Mouse (Mus musculus) megakaryocyte-erythroid progenitor cell, adult 5 weeks (primary cell): Measurements from ENCODE around the gene Zdhhc19. TPM values are rescaled to one million over a fixed set of nuclear protein-coding genes. Genes with fewer than 3 reads are reported as not detected.

Experiments
- polyA plus RNA-seq: library from polyadenylated mRNA; stranded (reverse); fragments of >175 nt; gene quantifications from 2 replicates; pipeline ENCODE4 v1.2.3, GENCODE M21; 2012

The Zdhhc19 gene
- polyA plus RNA-seq = not detected in 2 replicates

GRCm38 (mm10) chr16:32495965-32496364 is at the start of gene Zdhhc19:
Gene Zdhhc19 (plus strand): TSS chr16:32496265.

GRCm38 (mm10) chr16:32487234-32488111 is 8.6 kb upstream of the Zdhhc19 start, which contains the start of gene Slc51a:
Gene Slc51a (minus strand): TSS chr16:32487879.

DNA sequence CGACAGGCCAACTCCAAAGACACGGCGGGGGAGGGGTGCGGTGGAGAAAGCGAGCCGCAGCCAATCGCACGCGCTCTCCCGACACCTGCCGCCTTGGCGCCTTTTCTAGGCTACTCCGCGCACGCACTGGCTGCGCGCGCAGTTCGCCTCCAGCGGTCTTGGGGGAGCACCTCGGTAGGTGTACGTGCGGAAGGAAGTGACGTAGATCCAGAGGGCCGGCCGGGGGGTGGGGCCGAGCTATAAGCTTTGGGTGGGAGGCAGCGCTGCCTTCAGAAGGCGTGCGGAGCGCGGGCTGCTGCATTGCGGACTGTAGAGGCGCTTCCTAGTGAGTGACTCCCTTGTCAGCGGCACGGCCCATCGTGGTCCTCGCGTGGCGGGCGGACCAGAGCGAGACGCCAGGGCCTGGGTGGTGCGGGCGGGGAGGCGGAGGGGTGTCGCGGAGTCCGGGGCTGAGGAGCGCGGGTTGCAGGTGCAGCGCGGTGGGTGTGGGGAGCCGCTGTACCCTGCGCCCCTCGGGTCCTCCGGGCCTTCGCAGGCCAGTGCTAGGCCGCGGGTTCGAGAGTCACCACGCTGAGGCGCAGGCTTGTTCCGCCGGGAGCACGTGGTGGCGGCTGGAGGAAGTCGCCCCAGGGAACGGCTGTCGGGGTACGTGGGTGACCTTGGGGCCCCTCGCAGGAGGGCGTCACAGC is 112.8 kb downstream of the Zdhhc19 start, which contains the start of gene Tfrc:
Gene Tfrc (plus strand): TSS at position 209 of the 689 bp plus-strand sequence.

Other genes with a start within 250 kb of the Zdhhc19 start
- 7.1 and 8.0 TPM in 2 replicates for gene Fbxo45, start 249.1 kb upstream of the Zdhhc19 start, polyA plus RNA-seq
- gene Wdr53, start 249.0 kb upstream of the Zdhhc19 start, polyA plus RNA-seq = 10.8 and 14.9 TPM in 2 replicates
- gene Smco1, start 224.8 kb upstream of the Zdhhc19 start, polyA plus RNA-seq = not detected in 2 replicates
- 8.0 and 11.0 TPM in 2 replicates for gene Rnf168, start 218.8 kb upstream of the Zdhhc19 start, polyA plus RNA-seq
- gene Ubxn7, start 164.0 kb upstream of the Zdhhc19 start, polyA plus RNA-seq = 1.6 and 4.4 TPM in 2 replicates
- gene Tm4sf19, start 95.8 kb upstream of the Zdhhc19 start, polyA plus RNA-seq = not detected in 2 replicates
- 0.60 and 0.76 TPM in 2 replicates for gene Tctex1d2, start 76.6 kb upstream of the Zdhhc19 start, polyA plus RNA-seq
- gene Pcyt1a, start 65.3 kb upstream of the Zdhhc19 start, polyA plus RNA-seq = 43.8 and 50.1 TPM in 2 replicates
- gene Slc51a, start 8.4 kb upstream of the Zdhhc19 start, polyA plus RNA-seq = 0.06 TPM in 1 of 2 replicates, not detected in the other
- gene Tfrc, start 112.7 kb downstream of the Zdhhc19 start, polyA plus RNA-seq = 3.0 and 9.5 TPM in 2 replicates
- 136 and 163 TPM in 2 replicates for gene Tnk2, start 147.6 kb downstream of the Zdhhc19 start, polyA plus RNA-seq
- not detected in 2 replicates for gene Muc4, start 239.6 kb downstream of the Zdhhc19 start, polyA plus RNA-seq